Mouse (Mus musculus) adrenal gland, postnatal 4 days (tissue): Measurements from ENCODE around the gene B4galnt4. TPM values are rescaled to one million over a fixed set of nuclear protein-coding genes. Genes with fewer than 3 reads are reported as not detected.
A peak's percentile ranks its signal among the peaks of the same experiment; 100 is the strongest.
"Not testable (repeated sequence)": the region's sequence is repeated elsewhere in the genome, so short reads cannot be mapped to it uniquely, and the experiment has no call there.

Source experiments
- DNase-seq, 2 experiments: peaks; one replicate each; pipeline ENCODE4 v3.0.0; 2021 to 2022; ENCODE audit warnings: low spot score in 2 of 2, mixed read lengths in 2 of 2
- long read RNA-seq, 2 experiments: library from polyadenylated mRNA; stranded (forward); transcript quantifications; one replicate each; pipeline ENCODE4 v2.0.0; 2021
- total RNA-seq, 2 experiments: library from RNA; stranded (reverse); gene quantifications; 2 replicates each; pipeline ENCODE4 v1.2.3; 2021

The B4galnt4 gene
- total RNA-seq: 10 to 100 TPM in 1 of 2 experiments, 1 to 10 TPM in 1; 7.0 to 11.3 TPM
- long read RNA-seq, experiment 1, partial matches to known transcripts: 3 of 6 reads
- long read RNA-seq, experiment 1, other reads (novel, unspliced or antisense): 2 of 6 reads
- long read RNA-seq, experiment 2, partial matches to known transcripts: 4 of 4 reads
- long read RNA-seq, experiment 2, other reads (novel, unspliced or antisense): 0 of 4 reads

GRCm38 (mm10) chr7:141060426-141061242 lies at the start of gene B4galnt4:
B4galnt4 (plus strand) TSS chr7:141061104.
- peak in 1 of 2 experiments; percentile 32 for DNase-seq

- no peak for DNase-seq
These were observed 49.6 kb upstream of the B4galnt4 start for GRCm38 (mm10) chr7:141011238-141011770.

GRCm38 (mm10) chr7:141016707-141017697 lies 43.9 kb upstream of the B4galnt4 start:
- no peak for DNase-seq

GRCm38 (mm10) chr7:141017824-141018223 lies 43.1 kb upstream of the B4galnt4 start, which contains the start of gene Ifitm6:
Ifitm6 (minus strand) TSS chr7:141017924.
- DNase-seq: not testable (repeated sequence)

GRCm38 (mm10) chr7:141019028-141019427 lies 41.9 kb upstream of the B4galnt4 start:
- no peak for DNase-seq

GRCm38 (mm10) chr7:141021489-141022449 lies 39.1 kb upstream of the B4galnt4 start:
- no peak for DNase-seq

- DNase-seq: no peak
These were observed 35.8 kb upstream of the B4galnt4 start for GRCm38 (mm10) chr7:141024865-141025838.

- DNase-seq: no peak
These were observed 34.7 kb upstream of the B4galnt4 start for GRCm38 (mm10) chr7:141026097-141026739.

- DNase-seq: no peak
These were observed 34.2 kb upstream of the B4galnt4 start for GRCm38 (mm10) chr7:141026740-141027098.

GRCm38 (mm10) chr7:141028831-141029230 lies 32.1 kb upstream of the B4galnt4 start, which contains the start of gene Gm17387:
Gm17387 (plus strand) TSS chr7:141029131.
- DNase-seq: no peak

- no peak for DNase-seq
These were observed 30.5 kb upstream of the B4galnt4 start for GRCm38 (mm10) chr7:141030390-141030789.

- no peak for DNase-seq
These were observed 28.3 kb upstream of the B4galnt4 start for GRCm38 (mm10) chr7:141032458-141033167.

- DNase-seq: not testable (repeated sequence)
These were observed 24.3 kb upstream of the B4galnt4 start for GRCm38 (mm10) chr7:141036624-141037023.

GRCm38 (mm10) chr7:141038090-141039032 lies 22.5 kb upstream of the B4galnt4 start:
- no peak for DNase-seq

GRCm38 (mm10) chr7:141039386-141040107 lies 21.4 kb upstream of the B4galnt4 start:
- DNase-seq: no peak
